Mouse (Mus musculus): ENCODE data around the gene Gan.

DNA sequence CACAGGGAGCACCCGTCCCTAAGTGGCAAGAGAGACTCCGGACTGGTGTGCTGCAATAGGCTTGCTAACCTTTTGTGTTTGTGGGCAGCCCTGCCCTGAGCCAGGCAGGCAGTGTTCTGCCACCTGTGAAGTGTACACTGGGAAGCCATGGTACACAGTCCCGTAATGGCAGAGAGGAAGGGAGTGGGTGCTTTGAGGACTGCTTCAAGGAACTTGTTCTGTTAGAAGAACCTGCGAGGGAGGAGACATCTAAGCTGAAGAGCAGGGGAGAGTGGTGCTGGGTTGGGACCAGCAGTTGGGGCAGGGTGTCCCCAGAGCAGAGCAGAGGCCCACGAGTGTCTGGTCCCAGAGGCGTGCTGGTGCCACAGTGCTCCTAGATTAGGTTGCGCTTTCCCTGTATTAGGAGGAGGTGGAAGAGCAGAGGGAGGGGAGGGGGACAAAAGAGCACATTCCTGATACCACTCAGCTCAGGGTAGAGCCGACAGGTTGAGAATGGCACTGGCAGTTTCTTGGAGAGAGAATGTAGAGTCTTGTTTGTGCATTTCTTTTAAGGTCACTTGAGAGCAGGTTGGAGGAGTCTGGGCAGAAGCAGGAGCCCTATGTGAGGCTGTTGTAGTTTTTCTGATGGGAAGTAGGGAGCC lies 9.4 kb downstream of the Gan start:
- no peak for TF ChIP-seq CTCF (IDR thresholded peaks at IDR 0.05; ENCODE audit: low read depth, low read length)
- TF ChIP-seq POLR2AphosphoS5 (IDR thresholded peaks at IDR 0.05; ENCODE audit: insufficient replicate concordance, low read depth, low read length): no peak

Data from G1E (cell line).